Mouse (Mus musculus): ENCODE measurements around the gene Med22. TPM values are rescaled to one million over a fixed set of nuclear protein-coding genes. Genes with fewer than 3 reads are reported as not detected.
"Not testable (repeated sequence)": the region's sequence is repeated elsewhere in the genome, so short reads cannot be mapped to it uniquely, and the experiment has no call there.

Gene Med22
- polyA plus RNA-seq, 1 experiment from 2014 or later: 62.6 TPM

GRCm38 (mm10) chr2:26886170-26886569 is 24.3 kb downstream of the Med22 start:
- 65% methylated on average over 4 of the region's 4 CpGs for WGBS
- not testable (repeated sequence) for H3K4me3 ChIP-seq (ENCODE audit: low read length); H3K9ac ChIP-seq (replicated peaks; ENCODE audit: low read length); H3K27me3 ChIP-seq (ENCODE audit: insufficient read depth, low read length); ATAC-seq (ENCODE audit: low FRiP score, low TSS enrichment); H3K4me1 ChIP-seq (ENCODE audit: insufficient read depth, low read length); H3K9me3 ChIP-seq (ENCODE audit: low read length); H3K4me2 ChIP-seq (replicated peaks; ENCODE audit: low read depth, low read length); H3K27ac ChIP-seq (ENCODE audit: low read length)
- H3K36me3 ChIP-seq (ENCODE audit: insufficient read depth, low read length): peaks cover 26% of the 10 kb centered on the region

- 88% methylated on average over 2 of the region's 2 CpGs for WGBS
- H3K4me2 ChIP-seq (replicated peaks; ENCODE audit: low read depth, low read length); H3K9ac ChIP-seq (replicated peaks; ENCODE audit: low read length); H3K27ac ChIP-seq (ENCODE audit: low read length); H3K4me3 ChIP-seq (ENCODE audit: low read length); H3K27me3 ChIP-seq (ENCODE audit: insufficient read depth, low read length); ATAC-seq (ENCODE audit: low FRiP score, low TSS enrichment); H3K9me3 ChIP-seq (ENCODE audit: low read length); H3K4me1 ChIP-seq (ENCODE audit: insufficient read depth, low read length): not testable (repeated sequence)
- peaks cover 20% of the 10 kb centered on the region for H3K36me3 ChIP-seq (ENCODE audit: insufficient read depth, low read length)
These were observed 24.9 kb downstream of the Med22 start for GRCm38 (mm10) chr2:26885541-26885940.

GRCm38 (mm10) chr2:26878571-26878970 is 31.9 kb downstream of the Med22 start:
- H3K27me3 ChIP-seq (ENCODE audit: insufficient read depth, low read length): no peaks in the 10 kb centered on the region
- no peak overlapping the region for H3K4me3 ChIP-seq (ENCODE audit: low read length)
- H3K27ac ChIP-seq (ENCODE audit: low read length): no peak overlapping the region
- no peaks in the 10 kb centered on the region for H3K36me3 ChIP-seq (ENCODE audit: insufficient read depth, low read length)
- no peak for ATAC-seq (ENCODE audit: low FRiP score, low TSS enrichment)
- H3K9ac ChIP-seq (replicated peaks; ENCODE audit: low read length): no peak overlapping the region
- no peak overlapping the region for H3K4me2 ChIP-seq (replicated peaks; ENCODE audit: low read depth, low read length)
- 0 out of 2 replicates have a peak, but pooled peaks cover 8% of the 10 kb centered on the region for H3K9me3 ChIP-seq (ENCODE audit: low read length)
- no peaks in the 10 kb centered on the region for H3K4me1 ChIP-seq (ENCODE audit: insufficient read depth, low read length)

GRCm38 (mm10) chr2:26870666-26871065 is 39.8 kb downstream of the Med22 start:
- no peaks in the 10 kb centered on the region for H3K9me3 ChIP-seq (ENCODE audit: low read length)
- H3K4me1 ChIP-seq (ENCODE audit: insufficient read depth, low read length): no peaks in the 10 kb centered on the region
- H3K36me3 ChIP-seq (ENCODE audit: insufficient read depth, low read length): no peaks in the 10 kb centered on the region
- no peak overlapping the region for H3K4me3 ChIP-seq (ENCODE audit: low read length)
- H3K27me3 ChIP-seq (ENCODE audit: insufficient read depth, low read length): no peaks in the 10 kb centered on the region
- no peak for ATAC-seq (ENCODE audit: low FRiP score, low TSS enrichment)
- WGBS: 57% methylated on average over 6 of the region's 6 CpGs
- H3K4me2 ChIP-seq (replicated peaks; ENCODE audit: low read depth, low read length): no peak overlapping the region
- H3K27ac ChIP-seq (ENCODE audit: low read length): no peak overlapping the region
- no peak overlapping the region for H3K9ac ChIP-seq (replicated peaks; ENCODE audit: low read length)

- H3K9ac ChIP-seq (replicated peaks; ENCODE audit: low read length): no peak within 1 kb of the TSS
- H3K4me3 ChIP-seq (ENCODE audit: low read length): no peak within 1 kb of the TSS
- no peaks in the 10 kb centered on the region for H3K9me3 ChIP-seq (ENCODE audit: low read length)
- H3K4me2 ChIP-seq (replicated peaks; ENCODE audit: low read depth, low read length): no peak within 1 kb of the TSS
- H3K36me3 ChIP-seq (ENCODE audit: insufficient read depth, low read length): no peaks in the 10 kb centered on the region
- no peaks in the 10 kb centered on the region for H3K27me3 ChIP-seq (ENCODE audit: insufficient read depth, low read length)
- ATAC-seq (ENCODE audit: low FRiP score, low TSS enrichment): no peak
- no peak within 1 kb of the TSS for H3K27ac ChIP-seq (ENCODE audit: low read length)
- H3K4me1 ChIP-seq (ENCODE audit: insufficient read depth, low read length): no peaks in the 10 kb centered on the region
- WGBS: 48% methylated on average over 3 of the region's 3 CpGs
These were observed 45.6 kb downstream of the Med22 start, which contains the start of gene Abo for GRCm38 (mm10) chr2:26864879-26865278. Abo (minus strand) TSS chr2:26864979.

GRCm38 (mm10) chr2:26862856-26863255 is 47.6 kb downstream of the Med22 start:
- no peak for ATAC-seq (ENCODE audit: low FRiP score, low TSS enrichment)
- H3K4me3 ChIP-seq (ENCODE audit: low read length): no peak overlapping the region
- WGBS: 79% methylated on average over 3 of the region's 3 CpGs

More at GRCm38 (mm10) chr2:26862856-26863255, 47.6 kb downstream of the Med22 start:
- Histone ChIP-seq H3K27me3 (ENCODE audit: insufficient read depth, low read length) (no peaks in the 10 kb centered on the region), H3K27ac (ENCODE audit: low read length) (no peak overlapping the region), H3K36me3 (ENCODE audit: insufficient read depth, low read length) (no peaks in the 10 kb centered on the region), H3K4me1 (ENCODE audit: insufficient read depth, low read length) (no peaks in the 10 kb centered on the region), H3K9ac (replicated peaks; ENCODE audit: low read length) (no peak overlapping the region), H3K9me3 (ENCODE audit: low read length) (no peaks in the 10 kb centered on the region), H3K4me2 (replicated peaks; ENCODE audit: low read depth, low read length) (no peak overlapping the region)

Other genes starting within 250 kb of the Med22 start
- not detected in 2 replicates for gene Lcn4, start 239.4 kb downstream of the Med22 start, polyA plus RNA-seq (2015; fragmentation: Nextera tagmentation; extraction: Ambion mirVana)
- gene Abo, start 45.7 kb downstream of the Med22 start, polyA plus RNA-seq (2015; fragmentation: Nextera tagmentation; extraction: Ambion mirVana): not detected in 2 replicates
- gene Surf6, start 7.8 kb downstream of the Med22 start, polyA plus RNA-seq (2015; fragmentation: Nextera tagmentation; extraction: Ambion mirVana): 34.2 and 34.7 TPM in 2 replicates
- gene Rpl7a, start 87 bp upstream of the Med22 start, polyA plus RNA-seq (2015; fragmentation: Nextera tagmentation; extraction: Ambion mirVana): 574 and 624 TPM in 2 replicates
- 46.6 and 52.2 TPM in 2 replicates for gene Surf2, start 5.7 kb upstream of the Med22 start, polyA plus RNA-seq (2015; fragmentation: Nextera tagmentation; extraction: Ambion mirVana)
- gene Surf1, start 5.9 kb upstream of the Med22 start, polyA plus RNA-seq (2015; fragmentation: Nextera tagmentation; extraction: Ambion mirVana): 61.0 and 63.9 TPM in 2 replicates
- gene Surf4, start 23.3 kb upstream of the Med22 start, polyA plus RNA-seq (2015; fragmentation: Nextera tagmentation; extraction: Ambion mirVana): 240 and 248 TPM in 2 replicates
- 0.07 and 0.10 TPM in 2 replicates for gene Stkld1, start 23.4 kb upstream of the Med22 start, polyA plus RNA-seq (2015; fragmentation: Nextera tagmentation; extraction: Ambion mirVana)
- gene Rexo4, start 53.7 kb upstream of the Med22 start, polyA plus RNA-seq (2015; fragmentation: Nextera tagmentation; extraction: Ambion mirVana): 51.6 and 52.6 TPM in 2 replicates
- gene Adamts13, start 62.7 kb upstream of the Med22 start, polyA plus RNA-seq (2015; fragmentation: Nextera tagmentation; extraction: Ambion mirVana): not detected in 2 replicates
- gene Cacfd1, start 99.2 kb upstream of the Med22 start, polyA plus RNA-seq (2015; fragmentation: Nextera tagmentation; extraction: Ambion mirVana): 70.2 and 70.3 TPM in 2 replicates
- gene Slc2a6, start 117.3 kb upstream of the Med22 start, polyA plus RNA-seq (2015; fragmentation: Nextera tagmentation; extraction: Ambion mirVana): 0.33 and 0.84 TPM in 2 replicates
- 1.5 and 1.6 TPM in 2 replicates for gene Mymk, start 161.5 kb upstream of the Med22 start, polyA plus RNA-seq (2015; fragmentation: Nextera tagmentation; extraction: Ambion mirVana)
- gene Adamtsl2, start 168.7 kb upstream of the Med22 start, polyA plus RNA-seq (2015; fragmentation: Nextera tagmentation; extraction: Ambion mirVana): 1.6 and 2.0 TPM in 2 replicates
- gene Fam163b, start 231.8 kb upstream of the Med22 start, polyA plus RNA-seq (2015; fragmentation: Nextera tagmentation; extraction: Ambion mirVana): 0.08 and 0.14 TPM in 2 replicates